Mouse (Mus musculus): ENCODE results near the gene Slc22a6.

Gene Slc22a6

GRCm38 (mm10) chr19:8611358-8612123 is 6.3 kb upstream of the Slc22a6 start:
- no peak for DNase-seq (ENCODE audit: low read depth, low spot score)

DNA sequence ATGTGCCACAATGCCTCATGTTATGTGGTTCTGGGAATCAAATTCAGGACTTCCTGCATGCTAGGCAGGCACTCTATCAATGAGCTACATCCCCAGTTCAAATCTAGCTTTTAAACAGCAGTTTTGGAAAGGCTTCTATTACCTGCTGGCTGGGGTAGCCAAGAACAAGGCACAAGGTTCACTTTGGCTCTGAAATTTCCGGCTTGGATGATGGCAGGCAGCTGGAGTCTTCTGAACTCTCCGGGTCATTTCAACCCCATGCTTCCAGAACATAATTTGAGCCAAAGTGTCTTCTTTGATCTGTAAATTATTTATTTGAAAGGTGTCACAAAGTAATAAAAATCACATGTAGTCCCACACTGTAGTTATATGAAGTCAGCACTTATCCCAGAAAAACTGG is 4.7 kb upstream of the Slc22a6 start:
- no peak for DNase-seq (ENCODE audit: low read depth, low spot score)

DNA sequence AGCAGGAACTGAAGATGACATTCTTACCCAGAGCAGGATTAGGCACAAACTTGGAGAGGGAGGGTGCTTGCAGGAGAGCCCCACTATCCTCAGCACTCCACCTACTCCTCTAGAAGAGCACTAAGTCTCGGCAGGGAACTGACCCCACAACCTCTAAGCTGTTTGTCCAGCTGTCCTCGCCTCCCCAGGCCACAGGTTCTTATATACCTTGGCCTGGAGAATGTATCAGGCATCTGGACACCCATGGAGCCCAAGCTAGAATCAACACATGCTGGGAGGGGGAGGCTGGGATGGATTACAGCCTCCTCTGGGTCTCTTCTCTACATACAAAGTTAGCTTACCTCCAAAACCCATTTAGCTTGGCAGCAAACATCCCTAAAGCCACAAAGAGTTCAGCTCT is 3.5 kb upstream of the Slc22a6 start:
- DNase-seq (ENCODE audit: low read depth, low spot score): no peak

GRCm38 (mm10) chr19:8616314-8616713 is 1.5 kb upstream of the Slc22a6 start:
- no peak for DNase-seq (ENCODE audit: low read depth, low spot score)

DNA sequence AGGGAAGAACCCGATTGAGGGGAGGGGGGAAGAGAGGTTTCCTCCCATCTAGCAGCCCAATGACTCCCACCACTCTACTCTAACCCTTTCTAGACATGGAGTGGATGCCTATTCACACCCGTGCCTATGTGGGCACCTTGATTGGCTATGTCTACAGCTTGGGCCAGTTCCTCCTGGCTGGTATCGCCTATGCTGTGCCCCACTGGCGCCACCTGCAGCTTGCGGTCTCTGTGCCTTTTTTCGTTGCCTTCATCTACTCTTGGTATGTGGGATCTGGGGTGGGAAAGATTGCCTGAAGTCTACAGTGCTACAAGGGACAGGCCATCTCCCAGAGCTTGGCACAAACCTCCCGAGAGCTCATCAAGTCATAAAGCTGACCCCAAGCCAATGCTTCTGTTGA is 3.3 kb downstream of the Slc22a6 start:
- no peak for DNase-seq (ENCODE audit: low read depth, low spot score)

DNA sequence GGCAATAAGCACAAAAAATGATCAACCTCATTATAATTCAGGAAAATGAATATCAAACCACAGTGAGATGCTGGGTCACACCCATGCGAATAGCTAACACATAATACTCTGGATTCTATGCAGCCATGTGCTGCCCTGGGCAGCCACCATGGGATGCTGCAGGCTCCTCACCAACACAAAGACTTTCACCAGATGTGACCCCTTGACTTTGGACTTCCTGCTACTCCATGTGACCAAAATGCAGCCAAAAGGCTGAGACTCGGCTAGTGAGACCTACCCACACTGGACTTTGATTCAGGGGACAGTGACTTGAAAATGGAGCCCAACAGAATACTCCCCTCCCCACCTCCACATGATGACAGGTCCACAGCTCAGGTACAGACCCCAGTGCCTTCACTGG is 12.4 kb downstream of the Slc22a6 start:
- no peak for DNase-seq (ENCODE audit: low read depth, low spot score)

DNA sequence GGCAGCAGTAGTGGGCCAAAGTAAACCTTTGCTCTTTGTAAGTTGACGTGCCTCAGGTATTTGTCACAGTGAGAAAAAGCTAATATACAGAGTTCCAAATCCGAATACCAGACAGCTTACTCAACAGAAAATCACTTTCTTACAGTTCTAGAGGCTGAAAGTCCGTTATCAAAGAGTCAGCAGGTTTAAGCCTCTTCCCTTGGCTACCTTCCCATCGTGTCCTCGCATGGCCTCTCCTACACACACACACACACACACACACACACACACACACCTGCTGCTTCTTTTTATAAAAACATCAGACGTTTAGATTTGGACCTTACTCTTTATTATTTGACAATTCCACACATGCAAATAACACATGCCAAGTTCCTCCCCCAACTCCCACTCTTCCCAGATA is 13.0 kb downstream of the Slc22a6 start:
- DNase-seq (ENCODE audit: low read depth, low spot score): no peak

DNA sequence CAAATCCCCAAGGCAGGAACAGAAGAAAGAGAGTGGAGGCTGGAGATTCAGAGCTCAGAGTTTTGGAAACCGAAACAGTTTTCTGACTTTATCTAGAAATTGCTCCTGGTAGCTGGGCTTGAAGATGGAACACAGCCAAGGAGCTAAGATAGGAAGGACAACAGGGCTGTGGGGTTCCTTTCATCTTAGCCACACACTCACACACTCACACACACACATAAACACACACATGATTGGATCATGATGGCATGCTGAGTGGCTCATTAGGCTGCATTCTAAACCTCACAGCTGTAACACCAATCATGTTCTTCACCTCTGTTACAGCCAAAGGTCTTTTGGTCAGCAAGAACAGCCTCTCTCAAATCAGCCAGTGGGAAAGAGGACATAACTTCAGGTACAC is 14.2 kb downstream of the Slc22a6 start:
- no peak for DNase-seq (ENCODE audit: low read depth, low spot score)

DNA sequence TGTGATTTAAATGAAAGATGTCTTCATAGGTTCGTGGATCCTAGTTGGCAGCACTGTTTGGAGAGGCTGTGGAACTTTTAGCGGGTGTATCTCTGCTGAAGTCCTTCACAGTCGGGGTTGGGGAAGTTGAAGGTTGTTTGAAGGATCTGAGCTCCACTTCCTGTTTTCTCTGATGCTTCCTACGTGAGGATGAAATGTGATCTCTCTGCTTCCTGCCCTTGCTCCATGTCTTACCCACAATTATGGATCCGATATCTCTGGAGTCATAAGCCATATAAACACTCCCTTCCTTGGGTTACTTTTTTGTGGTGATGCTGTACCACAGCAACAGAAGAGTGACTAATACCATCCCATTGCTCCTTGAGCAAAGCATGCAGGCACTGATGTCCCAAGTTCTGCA is 24.2 kb downstream of the Slc22a6 start:
- no peak for DNase-seq (ENCODE audit: low read depth, low spot score)

DNA sequence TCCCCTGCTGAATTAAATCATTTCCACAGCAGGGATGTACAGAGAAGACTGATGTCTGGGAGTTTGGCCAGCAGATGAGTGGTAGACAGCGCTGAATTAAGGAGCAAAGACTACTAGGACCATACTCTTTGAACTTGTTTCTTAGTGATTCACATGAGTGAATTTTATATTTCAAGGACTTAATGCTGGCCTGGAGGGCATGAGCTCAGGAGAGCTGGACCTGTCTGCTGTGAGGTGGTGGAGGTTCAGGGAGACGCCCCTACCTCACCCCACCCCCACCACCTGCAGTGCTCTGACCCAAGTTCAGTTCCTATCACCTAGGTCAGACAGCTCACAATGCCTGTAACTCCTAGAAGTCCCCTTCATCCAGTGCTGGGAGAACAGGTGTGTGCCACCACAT is 28.6 kb downstream of the Slc22a6 start:
- no peak for DNase-seq (ENCODE audit: low read depth, low spot score)

DNA sequence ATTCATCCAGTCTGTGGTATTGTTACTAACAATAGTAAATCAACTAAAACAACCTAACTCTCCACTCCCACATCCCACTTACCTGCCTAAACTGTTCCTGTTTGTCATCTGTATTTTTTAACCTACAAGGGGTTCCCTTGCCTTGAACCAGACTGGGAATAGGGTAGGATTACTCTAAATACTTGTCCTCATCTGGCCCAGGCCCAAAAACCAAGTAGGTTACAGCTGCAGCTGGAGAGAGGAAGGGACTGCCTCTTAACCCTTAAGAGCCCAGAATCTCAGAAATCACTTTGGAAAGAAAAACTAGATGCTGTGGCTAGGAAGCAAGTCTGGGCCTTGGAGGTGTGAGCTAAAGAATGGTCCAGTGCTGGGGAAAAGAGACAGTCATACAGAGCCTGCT is 38.0 kb downstream of the Slc22a6 start:
- DNase-seq (ENCODE audit: low read depth, low spot score): no peak

DNA sequence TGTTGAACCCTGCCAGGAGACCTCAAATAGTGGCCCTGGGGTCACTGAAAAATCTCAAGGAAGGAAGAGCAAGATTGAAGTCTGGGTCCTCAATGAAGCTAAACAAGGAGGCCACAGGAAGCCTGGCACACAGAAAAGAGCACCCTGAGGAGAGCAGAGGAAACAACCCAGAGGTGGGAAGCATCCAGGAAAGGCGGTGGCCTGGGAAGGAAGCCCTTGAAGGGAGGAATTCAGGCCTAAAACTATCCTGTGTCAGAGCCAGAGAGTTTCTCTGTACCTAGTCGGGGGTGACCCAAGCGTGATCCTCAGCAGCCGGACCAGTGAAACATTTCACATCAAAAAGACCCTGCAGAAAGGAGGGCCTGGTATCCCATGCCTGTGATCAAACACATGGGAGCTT is 38.5 kb downstream of the Slc22a6 start:
- no peak for DNase-seq (ENCODE audit: low read depth, low spot score)

GRCm38 (mm10) chr19:8661821-8662307 is 44.0 kb downstream of the Slc22a6 start:
- no peak for DNase-seq (ENCODE audit: low read depth, low spot score)

GRCm38 (mm10) chr19:8662337-8662736 is 44.5 kb downstream of the Slc22a6 start:
- peak; percentile 48 for DNase-seq (ENCODE audit: low read depth, low spot score)

DNA sequence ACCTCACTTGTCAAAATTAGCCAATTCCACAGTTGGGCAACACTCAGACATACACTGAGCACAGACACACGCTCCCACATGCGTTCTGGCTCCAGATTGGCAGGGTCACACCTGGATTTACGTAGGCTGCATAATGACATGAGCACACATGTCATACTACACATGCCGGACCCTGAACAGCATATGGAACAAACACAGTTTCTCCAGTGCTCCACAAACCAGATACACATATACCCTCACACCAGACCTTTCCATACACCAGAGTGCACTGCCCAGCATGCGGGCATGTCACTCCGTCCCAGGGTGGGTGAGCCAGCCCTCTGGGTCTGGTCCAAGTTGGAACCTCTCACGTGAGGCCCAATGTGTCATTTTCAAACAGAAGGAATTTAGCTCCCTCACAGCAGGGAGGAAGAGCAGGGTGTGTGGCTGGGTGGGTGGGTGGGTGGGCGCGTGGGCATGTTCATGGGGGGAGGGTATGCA is 45.6 kb downstream of the Slc22a6 start, which contains the start of gene Chrm1:
TSS of gene Chrm1 (plus strand) at position 430 of the 480 bp plus-strand sequence.
- DNase-seq (ENCODE audit: low read depth, low spot score): no peak

- no peak for DNase-seq (ENCODE audit: low read depth, low spot score)
These were observed 46.1 kb downstream of the Slc22a6 start for GRCm38 (mm10) chr19:8663911-8664421.

DNA sequence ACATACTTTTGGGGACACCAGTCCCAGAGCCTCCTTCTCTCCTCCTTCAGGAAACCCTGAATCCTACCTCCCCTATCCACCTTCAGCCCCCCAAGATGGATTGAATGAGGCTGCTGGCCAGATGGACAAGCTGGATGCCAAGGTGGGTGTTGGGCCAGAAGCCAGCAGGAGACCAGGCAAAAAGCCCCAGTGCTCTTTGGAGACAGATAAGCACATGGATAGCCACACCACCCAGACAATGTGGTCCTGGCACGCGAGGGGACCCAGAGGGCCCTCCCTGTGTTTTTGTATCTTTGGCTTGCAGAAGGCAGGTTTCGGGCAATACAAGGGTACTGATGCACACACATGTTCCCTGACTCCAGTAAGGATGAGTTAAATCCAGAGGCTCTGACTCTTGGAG is 47.0 kb downstream of the Slc22a6 start:
- no peak for DNase-seq (ENCODE audit: low read depth, low spot score)

DNA sequence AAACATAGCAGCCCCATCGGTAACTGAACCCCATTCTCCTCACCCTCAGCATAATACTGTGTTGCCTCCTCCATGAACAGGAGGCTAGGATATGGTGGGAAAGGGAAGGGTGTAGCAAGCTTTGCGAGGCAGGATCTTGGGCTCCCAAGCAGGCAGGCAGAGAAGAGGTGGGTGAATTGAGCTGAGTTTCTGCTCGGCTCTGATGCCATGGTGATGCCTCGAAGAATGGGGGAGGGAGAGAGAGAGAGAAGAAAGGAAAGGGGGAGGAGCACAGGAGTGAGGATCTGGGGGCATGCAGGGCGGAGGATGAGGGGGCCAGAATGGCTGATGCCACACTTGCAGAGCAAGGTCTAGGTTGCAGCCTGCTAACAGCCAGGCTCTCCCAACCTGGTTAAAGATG is 47.9 kb downstream of the Slc22a6 start:
- DNase-seq (ENCODE audit: low read depth, low spot score): no peak

DNA sequence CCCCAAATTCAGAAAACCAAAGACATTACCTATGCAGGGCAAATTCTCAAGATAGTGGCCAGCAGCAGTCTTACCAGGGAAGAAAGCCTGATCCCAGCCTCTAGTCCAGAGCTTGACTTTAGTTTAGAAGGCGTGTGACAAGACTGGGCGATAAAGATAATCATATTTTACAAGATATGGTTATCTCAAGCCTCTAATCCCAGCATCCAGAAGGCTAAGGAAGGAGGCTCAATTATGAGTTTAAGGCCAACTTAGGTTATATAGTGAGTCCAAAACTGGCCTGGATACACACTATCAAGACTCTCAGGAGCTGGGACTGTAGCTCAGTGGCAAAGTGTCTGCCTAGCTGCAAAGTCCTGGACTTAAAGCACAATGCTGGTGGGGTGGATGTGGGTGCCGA is 55.0 kb downstream of the Slc22a6 start:
- DNase-seq (ENCODE audit: low read depth, low spot score): no peak

DNA sequence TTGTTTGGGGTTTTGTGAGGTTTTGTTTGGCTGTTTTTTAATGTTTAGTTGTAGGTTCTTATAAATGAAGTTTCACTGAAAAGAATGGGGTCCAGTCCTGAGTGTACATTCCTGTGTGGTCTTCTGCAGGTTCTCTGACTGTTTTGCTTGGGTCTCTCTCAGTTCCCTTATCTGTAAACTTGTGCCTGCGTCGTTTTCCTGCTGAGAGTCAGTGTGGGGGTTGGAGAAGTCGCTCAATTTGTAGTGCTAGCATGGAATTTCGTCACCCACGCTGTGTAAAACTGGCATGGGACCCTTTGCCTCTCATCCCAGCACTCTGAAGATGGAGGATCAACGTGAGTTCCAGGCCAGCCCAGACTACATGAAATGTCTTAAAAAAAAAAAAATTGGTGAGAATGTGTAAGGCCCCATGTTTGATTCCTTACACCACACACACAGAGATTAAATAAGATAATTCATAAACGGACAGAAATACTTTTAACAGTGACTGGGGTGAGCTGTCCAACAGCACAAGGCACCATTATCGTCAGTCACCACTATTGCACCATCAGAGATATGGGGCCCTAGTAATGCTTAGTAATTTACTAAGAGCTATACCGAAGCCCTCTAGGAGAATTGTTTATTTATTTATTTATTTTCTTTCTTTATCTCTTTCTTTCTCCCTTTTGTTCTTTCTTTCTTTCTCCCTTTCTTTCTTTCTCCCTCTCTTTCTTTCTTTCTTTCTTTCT is 55.7 kb downstream of the Slc22a6 start:
- no peak for DNase-seq (ENCODE audit: low read depth, low spot score)

All from WW6 (cell line).